Mouse (Mus musculus): Measurements from ENCODE around the gene Coro1b.

- TF ChIP-seq CTCF (conservative IDR thresholded peaks at IDR 0.05; ENCODE audit: low read length) (no peak), NANOG (IDR thresholded peaks at IDR 0.05; ENCODE audit: borderline replicate concordance, low read length) (no peak), POU5F1 (IDR thresholded peaks at IDR 0.05; ENCODE audit: borderline replicate concordance, low read length) (no peak)
Observed at GRCm38 (mm10) chr19:4203148-4203547, 54.7 kb downstream of the Coro1b start.

Data from E14TG2a.4 (cell line).